Mouse (Mus musculus): Measurements from ENCODE around the gene Tmem50b. TPM values are rescaled to one million over a fixed set of nuclear protein-coding genes. Genes with fewer than 3 reads are reported as not detected.

Tmem50b gene
- polyA plus RNA-seq, 1 experiment from 2014 or later: 131 TPM

- no peak overlapping the region for H3K4me3 ChIP-seq (ENCODE audit: low read length)
- H3K27ac ChIP-seq (ENCODE audit: low read depth, low read length): no peak overlapping the region
- H3K4me1 ChIP-seq (ENCODE audit: control insufficient read depth, insufficient read depth, low read depth, low read length): no peaks in the 10 kb centered on the region
- 94% methylated on average over 7 of the region's 7 CpGs for WGBS
- peaks cover 43% of the 10 kb centered on the region for H3K36me3 ChIP-seq (ENCODE audit: control insufficient read depth, insufficient read depth, low read length)
- no peak for ATAC-seq
- H3K4me2 ChIP-seq (ENCODE audit: low read length): no peak overlapping the region
- H3K9ac ChIP-seq (ENCODE audit: low read depth, low read length): no peak overlapping the region
- H3K9me3 ChIP-seq (ENCODE audit: control insufficient read depth, low read length): no peaks in the 10 kb centered on the region
- H3K27me3 ChIP-seq (replicated peaks; ENCODE audit: control insufficient read depth, insufficient read depth, low read length): no peaks in the 10 kb centered on the region
These were observed 35.3 kb upstream of the Tmem50b start for GRCm38 (mm10) chr16:91632940-91633339.

DNA sequence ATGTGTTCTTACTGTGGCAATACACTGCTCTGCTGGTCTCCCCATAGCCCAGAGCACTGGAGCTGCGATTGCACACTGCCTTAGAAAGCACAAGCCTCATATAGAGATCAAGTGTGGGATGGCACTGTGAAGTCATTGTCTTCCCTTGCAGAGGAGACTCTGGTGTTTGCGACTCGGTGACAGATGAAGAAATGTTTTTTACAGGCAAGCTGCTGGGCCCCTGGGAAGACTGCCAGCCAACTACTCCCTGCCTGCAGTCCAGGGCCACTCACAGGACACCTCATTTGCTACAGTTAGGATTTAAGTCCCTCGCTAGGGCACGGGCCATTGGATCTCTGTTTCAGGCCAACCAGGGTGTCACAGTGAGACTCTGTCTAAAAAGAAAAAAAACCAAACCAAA lies 34.8 kb upstream of the Tmem50b start:
- H3K9ac ChIP-seq (ENCODE audit: low read depth, low read length): no peak overlapping the region
- H3K9me3 ChIP-seq (ENCODE audit: control insufficient read depth, low read length): no peaks in the 10 kb centered on the region
- peaks cover 43% of the 10 kb centered on the region for H3K36me3 ChIP-seq (ENCODE audit: control insufficient read depth, insufficient read depth, low read length)
- H3K27ac ChIP-seq (ENCODE audit: low read depth, low read length): no peak overlapping the region
- no peak overlapping the region for H3K4me3 ChIP-seq (ENCODE audit: low read length)
- 79% methylated on average over 5 of the region's 5 CpGs for WGBS
- H3K4me1 ChIP-seq (ENCODE audit: control insufficient read depth, insufficient read depth, low read depth, low read length): no peaks in the 10 kb centered on the region
- H3K27me3 ChIP-seq (replicated peaks; ENCODE audit: control insufficient read depth, insufficient read depth, low read length): no peaks in the 10 kb centered on the region
- no peak for ATAC-seq
- no peak overlapping the region for H3K4me2 ChIP-seq (ENCODE audit: low read length)

GRCm38 (mm10) chr16:91630584-91630983 lies 33.0 kb upstream of the Tmem50b start:
- WGBS: 71% methylated on average over 1 of the region's 1 CpGs
- Histone ChIP-seq H3K36me3 (ENCODE audit: control insufficient read depth, insufficient read depth, low read length) (peaks cover 33% of the 10 kb centered on the region), H3K27ac (ENCODE audit: low read depth, low read length) (no peak overlapping the region), H3K4me1 (ENCODE audit: control insufficient read depth, insufficient read depth, low read depth, low read length) (no peaks in the 10 kb centered on the region), H3K4me3 (ENCODE audit: low read length) (no peak overlapping the region), H3K9me3 (ENCODE audit: control insufficient read depth, low read length) (no peaks in the 10 kb centered on the region), H3K27me3 (replicated peaks; ENCODE audit: control insufficient read depth, insufficient read depth, low read length) (no peaks in the 10 kb centered on the region), H3K9ac (ENCODE audit: low read depth, low read length) (no peak overlapping the region), H3K4me2 (ENCODE audit: low read length) (no peak overlapping the region)
- no peak for ATAC-seq

GRCm38 (mm10) chr16:91629749-91630148 lies 32.1 kb upstream of the Tmem50b start:
- ATAC-seq: no peak
- Histone ChIP-seq H3K27ac (ENCODE audit: low read depth, low read length) (no peak overlapping the region), H3K9ac (ENCODE audit: low read depth, low read length) (no peak overlapping the region), H3K4me3 (ENCODE audit: low read length) (no peak overlapping the region), H3K36me3 (ENCODE audit: control insufficient read depth, insufficient read depth, low read length) (peaks cover 29% of the 10 kb centered on the region), H3K27me3 (replicated peaks; ENCODE audit: control insufficient read depth, insufficient read depth, low read length) (no peaks in the 10 kb centered on the region), H3K4me1 (ENCODE audit: control insufficient read depth, insufficient read depth, low read depth, low read length) (no peaks in the 10 kb centered on the region), H3K4me2 (ENCODE audit: low read length) (no peak overlapping the region), H3K9me3 (ENCODE audit: control insufficient read depth, low read length) (no peaks in the 10 kb centered on the region)
- 90% methylated on average over 4 of the region's 4 CpGs for WGBS

- 89% methylated on average over 3 of the region's 3 CpGs for WGBS
- Histone ChIP-seq H3K36me3 (ENCODE audit: control insufficient read depth, insufficient read depth, low read length) (peaks cover 32% of the 10 kb centered on the region), H3K4me3 (ENCODE audit: low read length) (no peak overlapping the region), H3K27me3 (replicated peaks; ENCODE audit: control insufficient read depth, insufficient read depth, low read length) (no peaks in the 10 kb centered on the region), H3K9ac (ENCODE audit: low read depth, low read length) (no peak overlapping the region), H3K4me2 (ENCODE audit: low read length) (no peak overlapping the region), H3K4me1 (ENCODE audit: control insufficient read depth, insufficient read depth, low read depth, low read length) (no peaks in the 10 kb centered on the region), H3K27ac (ENCODE audit: low read depth, low read length) (no peak overlapping the region), H3K9me3 (ENCODE audit: control insufficient read depth, low read length) (no peaks in the 10 kb centered on the region)
- no peak for ATAC-seq
These were observed 31.1 kb upstream of the Tmem50b start for GRCm38 (mm10) chr16:91628673-91629072.

DNA sequence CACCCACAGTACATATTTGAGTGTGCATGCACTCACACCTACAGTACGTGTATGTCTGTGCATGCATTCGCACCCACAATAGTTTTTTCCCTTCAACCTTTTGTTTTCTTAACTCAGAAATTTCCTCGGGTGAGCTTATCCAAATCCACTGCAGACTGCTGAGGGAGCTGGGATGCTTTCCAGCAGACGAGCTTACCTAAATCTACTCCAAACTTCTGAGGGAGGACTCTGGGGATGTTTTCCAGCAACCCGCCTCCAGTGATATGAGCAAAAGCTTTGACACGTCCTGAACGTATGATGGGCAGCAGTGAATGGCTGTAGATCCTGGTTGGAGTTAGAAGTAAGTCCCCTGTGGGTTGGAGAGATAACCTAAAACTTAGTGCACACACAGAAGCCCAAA lies 30.2 kb upstream of the Tmem50b start:
- Histone ChIP-seq H3K27me3 (replicated peaks; ENCODE audit: control insufficient read depth, insufficient read depth, low read length) (no peaks in the 10 kb centered on the region), H3K4me2 (ENCODE audit: low read length) (no peak overlapping the region), H3K4me3 (ENCODE audit: low read length) (no peak overlapping the region), H3K4me1 (ENCODE audit: control insufficient read depth, insufficient read depth, low read depth, low read length) (no peaks in the 10 kb centered on the region), H3K9me3 (ENCODE audit: control insufficient read depth, low read length) (no peaks in the 10 kb centered on the region), H3K36me3 (ENCODE audit: control insufficient read depth, insufficient read depth, low read length) (peaks cover 33% of the 10 kb centered on the region), H3K27ac (ENCODE audit: low read depth, low read length) (no peak overlapping the region), H3K9ac (ENCODE audit: low read depth, low read length) (no peak overlapping the region)
- ATAC-seq: no peak
- 93% methylated on average over 7 of the region's 7 CpGs for WGBS

GRCm38 (mm10) chr16:91623074-91623473 lies 25.5 kb upstream of the Tmem50b start:
- Histone ChIP-seq H3K36me3 (ENCODE audit: control insufficient read depth, insufficient read depth, low read length) (peaks cover 35% of the 10 kb centered on the region), H3K27ac (ENCODE audit: low read depth, low read length) (no peak overlapping the region), H3K9me3 (ENCODE audit: control insufficient read depth, low read length) (no peaks in the 10 kb centered on the region), H3K4me1 (ENCODE audit: control insufficient read depth, insufficient read depth, low read depth, low read length) (peaks cover 4% of the 10 kb centered on the region), H3K9ac (ENCODE audit: low read depth, low read length) (no peak overlapping the region), H3K27me3 (replicated peaks; ENCODE audit: control insufficient read depth, insufficient read depth, low read length) (no peaks in the 10 kb centered on the region), H3K4me3 (ENCODE audit: low read length) (no peak overlapping the region), H3K4me2 (ENCODE audit: low read length) (no peak overlapping the region)
- WGBS: 95% methylated on average over 9 of the region's 9 CpGs
- ATAC-seq: no peak

- WGBS: 92% methylated on average over 11 of the region's 11 CpGs
- Histone ChIP-seq H3K4me3 (ENCODE audit: low read length) (no peak overlapping the region), H3K4me1 (ENCODE audit: control insufficient read depth, insufficient read depth, low read depth, low read length) (peaks cover 6% of the 10 kb centered on the region), H3K4me2 (ENCODE audit: low read length) (no peak overlapping the region), H3K27ac (ENCODE audit: low read depth, low read length) (no peak overlapping the region), H3K9ac (ENCODE audit: low read depth, low read length) (no peak overlapping the region), H3K9me3 (ENCODE audit: control insufficient read depth, low read length) (no peaks in the 10 kb centered on the region), H3K36me3 (ENCODE audit: control insufficient read depth, insufficient read depth, low read length) (peaks cover 26% of the 10 kb centered on the region), H3K27me3 (replicated peaks; ENCODE audit: control insufficient read depth, insufficient read depth, low read length) (no peaks in the 10 kb centered on the region)
- no peak for ATAC-seq
These were observed 23.4 kb upstream of the Tmem50b start for GRCm38 (mm10) chr16:91620991-91621390.

DNA sequence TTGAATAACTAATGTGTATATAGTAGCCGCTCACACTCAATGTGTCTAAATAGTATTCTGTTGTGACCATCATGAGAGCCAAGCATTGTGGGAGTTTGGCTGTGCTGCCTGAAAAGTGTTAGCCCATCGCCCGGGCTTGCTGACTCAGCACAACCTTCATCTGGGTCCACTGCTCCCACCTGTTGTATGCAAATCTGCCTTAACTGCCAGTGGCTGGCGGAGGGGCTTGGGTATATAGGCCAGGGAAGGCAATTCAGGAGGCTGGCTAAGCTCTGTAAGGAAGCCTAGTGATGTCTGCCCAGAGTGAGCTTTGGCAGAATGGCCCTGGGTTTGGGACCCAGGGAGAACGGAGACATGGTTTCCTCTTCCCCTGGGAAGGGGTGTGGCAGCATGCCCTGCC lies 22.6 kb upstream of the Tmem50b start:
- H3K36me3 ChIP-seq (ENCODE audit: control insufficient read depth, insufficient read depth, low read length): peaks cover 24% of the 10 kb centered on the region
- no peak for ATAC-seq
- WGBS: 84% methylated on average over 5 of the region's 5 CpGs
- H3K9ac ChIP-seq (ENCODE audit: low read depth, low read length): no peak overlapping the region
- H3K4me3 ChIP-seq (ENCODE audit: low read length): no peak overlapping the region
- peaks cover 6% of the 10 kb centered on the region for H3K4me1 ChIP-seq (ENCODE audit: control insufficient read depth, insufficient read depth, low read depth, low read length)
- no peaks in the 10 kb centered on the region for H3K27me3 ChIP-seq (replicated peaks; ENCODE audit: control insufficient read depth, insufficient read depth, low read length)
- H3K4me2 ChIP-seq (ENCODE audit: low read length): no peak overlapping the region
- H3K27ac ChIP-seq (ENCODE audit: low read depth, low read length): no peak overlapping the region
- H3K9me3 ChIP-seq (ENCODE audit: control insufficient read depth, low read length): no peaks in the 10 kb centered on the region
